Mouse (Mus musculus) right cerebral cortex, postnatal 25 days (tissue): ENCODE measurements around the gene Scgb2b12.
"Not testable (repeated sequence)": the region's sequence is repeated elsewhere in the genome, so short reads cannot be mapped to it uniquely, and the experiment has no call there.

Source experiments
- DNase-seq: peaks from one replicate; pipeline ENCODE4 v3.0.0; 2022

Gene Scgb2b12

GRCm38 (mm10) chr7:32327145-32327544 lies at the start of gene Scgb2b12:
Gene Scgb2b12, minus strand, starts transcription at chr7:32327245.
- not testable (repeated sequence) for DNase-seq

- DNase-seq = not testable (repeated sequence)
Measured at GRCm38 (mm10) chr7:32333882-32334281, 6.8 kb upstream of the Scgb2b12 start, which contains the start of gene Scgb1b12. Gene Scgb1b12, plus strand, starts transcription at chr7:32334182.
